Mouse (Mus musculus) left cerebral cortex, adult 9 months (tissue): ENCODE measurements around the gene Shisa4.

ENCODE experiments used
- DNase-seq, 2 experiments: peaks; one replicate each; pipeline ENCODE4 v3.0.0; 2022; ENCODE audit warnings: low spot score in 2 of 2

The Shisa4 gene

GRCm38 (mm10) chr1:135367005-135367404 is 8.0 kb downstream of the Shisa4 start:
- no peak for DNase-seq

GRCm38 (mm10) chr1:135366380-135366779 is 8.7 kb downstream of the Shisa4 start:
- no peak for DNase-seq

- DNase-seq: no peak
These were observed 11.6 kb downstream of the Shisa4 start for GRCm38 (mm10) chr1:135363446-135363845.

- DNase-seq: no peak
These were observed 12.9 kb downstream of the Shisa4 start for GRCm38 (mm10) chr1:135362115-135362514.

- no peak for DNase-seq
These were observed 13.5 kb downstream of the Shisa4 start for GRCm38 (mm10) chr1:135361491-135361890.

GRCm38 (mm10) chr1:135359071-135359470 is 16.0 kb downstream of the Shisa4 start:
- no peak for DNase-seq

- no peak for DNase-seq
These were observed 23.1 kb downstream of the Shisa4 start for GRCm38 (mm10) chr1:135351953-135352352.

- DNase-seq: peak in 1 of 2 experiments; percentile 44
These were observed 27.4 kb downstream of the Shisa4 start for GRCm38 (mm10) chr1:135347498-135348169.

GRCm38 (mm10) chr1:135346891-135347290 is 28.1 kb downstream of the Shisa4 start:
- DNase-seq: no peak

GRCm38 (mm10) chr1:135344026-135344425 is 31.0 kb downstream of the Shisa4 start:
- no peak for DNase-seq

GRCm38 (mm10) chr1:135341947-135342346 is 33.1 kb downstream of the Shisa4 start:
- DNase-seq: no peak

GRCm38 (mm10) chr1:135330578-135330977 is 44.5 kb downstream of the Shisa4 start:
- no peak for DNase-seq

GRCm38 (mm10) chr1:135328368-135328767 is 46.7 kb downstream of the Shisa4 start:
- DNase-seq: peak in 1 of 2 experiments; percentile 6

- DNase-seq: no peak
These were observed 49.1 kb downstream of the Shisa4 start for GRCm38 (mm10) chr1:135325934-135326333.

- DNase-seq: no peak
These were observed 50.5 kb downstream of the Shisa4 start, which contains the start of gene Lmod1 for GRCm38 (mm10) chr1:135324571-135324970. Gene Lmod1, plus strand, starts transcription at chr1:135324807.

- no peak for DNase-seq
These were observed 51.6 kb downstream of the Shisa4 start for GRCm38 (mm10) chr1:135323367-135323901.
